Mouse (Mus musculus) E14TG2a.4 (cell line): ENCODE data around the gene Slc39a3.

Source experiments
- CTCF ChIP-seq: conservative IDR thresholded peaks from 2 replicates; pipeline ENCODE4 v1.5.1; 2014; ENCODE audit warnings: low read length
- NANOG ChIP-seq: IDR thresholded peaks from 2 replicates; pipeline ENCODE4 v1.6.1; 2014; ENCODE audit warnings: borderline replicate concordance, low read length, mixed read lengths

GRCm38 (mm10) chr10:80985970-80986701 is 51.1 kb downstream of the Slc39a3 start:
- no peak for TF ChIP-seq CTCF
- TF ChIP-seq NANOG = no peak
